Mouse (Mus musculus) lung, postnatal 0 days (tissue): ENCODE results near the gene Tmem163.

Source experiments
- CTCF ChIP-seq: IDR thresholded peaks from 2 replicates; pipeline ENCODE4 v1.5.1; 2016; ENCODE audit warnings: antibody characterized with exemption, mild to moderate bottlenecking
- EP300 ChIP-seq: IDR thresholded peaks from 2 replicates; pipeline ENCODE4 v1.6.1; 2016; ENCODE audit warnings: antibody characterized with exemption, mild to moderate bottlenecking, control low read depth

DNA sequence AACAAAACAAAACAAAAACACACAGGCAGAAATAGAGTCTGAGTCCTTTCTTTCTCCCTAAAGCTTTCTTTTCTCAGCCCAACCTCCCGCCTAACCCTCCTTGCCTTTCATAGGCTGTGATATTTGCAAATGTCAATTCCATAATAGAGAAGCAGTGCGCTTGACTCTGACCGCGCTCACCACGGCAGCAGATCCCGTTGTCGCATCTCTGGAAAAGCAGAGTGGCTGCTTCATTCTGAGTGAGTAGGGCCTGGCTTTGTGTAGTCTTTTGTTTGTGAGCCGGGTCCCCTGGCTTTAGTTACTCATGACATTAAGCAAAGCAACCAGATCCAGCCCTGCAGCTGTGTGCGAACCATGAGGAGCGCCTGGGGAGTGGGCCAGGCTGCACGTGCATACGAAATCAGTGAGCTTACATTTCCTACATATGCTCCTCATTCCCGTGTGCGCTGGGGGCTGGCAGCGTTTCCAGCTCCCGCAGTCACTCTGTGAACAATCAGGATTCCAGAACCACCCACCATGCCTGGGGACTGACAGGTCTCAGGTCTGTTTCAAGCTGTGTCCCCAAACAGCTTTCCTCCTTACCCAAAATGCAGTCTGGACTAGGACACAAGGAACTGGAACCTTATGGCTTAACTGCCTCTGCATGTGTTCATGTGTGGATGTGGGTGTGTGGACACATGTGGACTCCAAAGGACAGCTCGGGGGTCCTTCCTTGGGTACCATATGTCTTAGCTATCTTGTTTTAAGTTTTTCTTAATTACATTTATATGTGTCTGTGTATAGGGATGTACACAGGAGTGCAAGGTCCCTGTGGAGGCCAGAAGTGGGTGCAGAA is 141.9 kb downstream of the Tmem163 start:
- TF ChIP-seq CTCF: no peak
- TF ChIP-seq EP300: no peak
